Mouse (Mus musculus) testis, adult 2 months (tissue): ENCODE results near the gene Nr1d1. TPM values are rescaled to one million over a fixed set of nuclear protein-coding genes. Genes with fewer than 3 reads are reported as not detected.

Experiments used
- H3K27ac ChIP-seq: fragments of 200-500 bp; 2 replicates; pipeline ENCODE4 v1.5.1; 2012; ENCODE audit warnings: low read depth, low read length; ENCODE audit not compliant: control insufficient read depth, insufficient read depth
- H3K27me3 ChIP-seq: fragments of 200-500 bp; 2 replicates; pipeline ENCODE4 v1.6.1; 2012; ENCODE audit warnings: mild to moderate bottlenecking, low read length, moderate library complexity; ENCODE audit not compliant: control insufficient read depth, insufficient read depth
- H3K36me3 ChIP-seq: fragments of 200-500 bp; 2 replicates; pipeline ENCODE4 v1.6.1; 2012; ENCODE audit warnings: mild to moderate bottlenecking, low read length; ENCODE audit not compliant: control insufficient read depth, insufficient read depth
- H3K4me1 ChIP-seq: fragments of 200-500 bp; 2 replicates; pipeline ENCODE4 v1.6.1; 2012; ENCODE audit warnings: low read length; ENCODE audit not compliant: control insufficient read depth, insufficient read depth
- H3K4me3 ChIP-seq: fragments of 200-500 bp; 2 replicates; pipeline ENCODE4 v1.5.1; 2012; ENCODE audit warnings: low read depth, mild to moderate bottlenecking, low read length, moderate library complexity, mixed read lengths; ENCODE audit not compliant: control insufficient read depth
- CTCF ChIP-seq: fragments of 200-500 bp; IDR thresholded peaks from 2 replicates; pipeline ENCODE4 v1.5.1; 2012; ENCODE audit warnings: low read depth, mild to moderate bottlenecking, inconsistent platforms, low read length, moderate library complexity; ENCODE audit not compliant: control insufficient read depth, insufficient read depth, insufficient replicate concordance
- POLR2A ChIP-seq: fragments of 200-500 bp; IDR thresholded peaks from 2 replicates; pipeline ENCODE4 v1.6.1; 2012; ENCODE audit warnings: low read depth, mild to moderate bottlenecking, inconsistent platforms, low read length, moderate library complexity; ENCODE audit not compliant: control insufficient read depth
- polyA plus RNA-seq: library from polyadenylated mRNA; depleted of rRNA; stranded (reverse); fragments of >200 nt; gene quantifications from 2 replicates; pipeline ENCODE4 v1.2.3, GENCODE M21; 2012

The Nr1d1 gene
- polyA plus RNA-seq, 1 experiment = 34.7 TPM

DNA sequence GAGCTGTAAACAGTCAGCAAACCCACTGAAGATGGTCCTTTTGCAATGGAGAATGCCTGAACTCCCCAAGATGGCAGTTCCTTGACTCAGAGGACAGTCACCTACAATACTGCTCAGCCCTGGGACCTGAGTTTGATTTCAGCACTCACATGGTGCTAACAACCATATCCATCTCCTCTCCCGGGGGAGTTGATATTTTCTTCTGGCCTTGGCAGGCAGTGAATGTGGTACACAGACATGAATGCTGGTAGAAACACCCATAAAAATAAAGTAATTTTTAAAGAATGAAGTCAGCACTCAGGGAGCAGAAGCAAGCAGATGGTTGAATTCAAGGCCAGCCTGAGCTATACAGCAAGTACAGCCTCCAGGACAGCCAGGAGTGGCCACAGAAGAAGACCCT, 39.0 kb downstream of the Nr1d1 start:
- TF ChIP-seq CTCF (no peak), POLR2A (no peak)

DNA sequence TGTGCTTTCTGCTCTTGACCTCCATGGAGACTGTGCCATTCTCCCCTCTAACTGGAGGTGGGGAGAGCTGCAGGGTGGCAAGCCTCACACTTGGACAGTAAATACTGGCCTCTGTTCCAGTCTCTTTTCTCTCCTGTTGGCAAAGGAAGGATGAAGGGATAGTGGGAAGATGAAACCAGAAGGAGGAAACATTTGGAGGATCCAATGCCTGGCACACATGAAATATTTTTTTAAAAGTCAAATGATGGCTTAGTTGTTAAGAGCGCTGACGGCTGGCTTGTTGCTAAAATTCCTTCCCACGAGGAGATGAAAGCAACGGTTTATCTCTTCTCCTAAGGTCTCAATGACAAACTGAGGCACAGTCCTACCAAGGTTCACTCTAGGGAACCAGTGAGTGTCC, 40.0 kb downstream of the Nr1d1 start:
- Histone ChIP-seq H3K4me3 (no peak overlapping the region), H3K36me3 (no peaks in the 10 kb centered on the region), H3K27ac (no peak overlapping the region), H3K4me1 (peaks cover 11% of the 10 kb centered on the region), H3K27me3 (no peaks in the 10 kb centered on the region)
- TF ChIP-seq POLR2A (no peak), CTCF (no peak)

More for the DNA sequence above, 39.0 kb downstream of the Nr1d1 start:
- Histone ChIP-seq H3K27me3 (no peaks in the 10 kb centered on the region; the same call in 1 of the 2 replicates), H3K36me3 (no peaks in the 10 kb centered on the region), H3K4me3 (no peak overlapping the region), H3K27ac (no peak overlapping the region), H3K4me1 (peaks cover 20% of the 10 kb centered on the region)

- peaks cover 4% of the 10 kb centered on the region for H3K4me1 ChIP-seq
- no peaks in the 10 kb centered on the region for H3K36me3 ChIP-seq
- no peak overlapping the region for H3K27ac ChIP-seq
- H3K4me3 ChIP-seq = no peak overlapping the region
- no peaks in the 10 kb centered on the region for H3K27me3 ChIP-seq
- no peak for TF ChIP-seq POLR2A
- peak; percentile 54; the same call in 1 of the 2 replicates for TF ChIP-seq CTCF
These were observed 41.1 kb downstream of the Nr1d1 start for GRCm38 (mm10) chr11:98734020-98734419.

GRCm38 (mm10) chr11:98731134-98731533, 44.0 kb downstream of the Nr1d1 start:
- Histone ChIP-seq H3K27ac (no peak overlapping the region), H3K27me3 (no peaks in the 10 kb centered on the region), H3K4me1 (peaks cover 4% of the 10 kb centered on the region), H3K36me3 (no peaks in the 10 kb centered on the region), H3K4me3 (no peak overlapping the region)
- no peak for TF ChIP-seq CTCF
- TF ChIP-seq POLR2A = no peak

GRCm38 (mm10) chr11:98730727-98731126, 44.4 kb downstream of the Nr1d1 start:
- H3K4me3 ChIP-seq = no peak overlapping the region
- H3K36me3 ChIP-seq = no peaks in the 10 kb centered on the region
- H3K4me1 ChIP-seq = peaks cover 4% of the 10 kb centered on the region
- no peak overlapping the region for H3K27ac ChIP-seq
- no peaks in the 10 kb centered on the region for H3K27me3 ChIP-seq
- TF ChIP-seq POLR2A (no peak), CTCF (no peak)

- peak within 1 kb of the TSS; percentile 96 for H3K4me3 ChIP-seq
- peaks cover 4% of the 10 kb centered on the region for H3K4me1 ChIP-seq
- no peaks in the 10 kb centered on the region for H3K27me3 ChIP-seq
- peak within 1 kb of the TSS; percentile 87 for H3K27ac ChIP-seq
- peaks cover 1% of the 10 kb centered on the region; the same call in 1 of the 2 replicates for H3K36me3 ChIP-seq
- no peak; the same call in 1 of the 2 replicates for TF ChIP-seq CTCF
- peak; percentile 51; the same call in 1 of the 2 replicates for TF ChIP-seq POLR2A
These were observed 46.0 kb downstream of the Nr1d1 start, which contains the start of gene Med24 for GRCm38 (mm10) chr11:98729119-98729588. Gene Med24 (minus strand): TSS chr11:98729435.

DNA sequence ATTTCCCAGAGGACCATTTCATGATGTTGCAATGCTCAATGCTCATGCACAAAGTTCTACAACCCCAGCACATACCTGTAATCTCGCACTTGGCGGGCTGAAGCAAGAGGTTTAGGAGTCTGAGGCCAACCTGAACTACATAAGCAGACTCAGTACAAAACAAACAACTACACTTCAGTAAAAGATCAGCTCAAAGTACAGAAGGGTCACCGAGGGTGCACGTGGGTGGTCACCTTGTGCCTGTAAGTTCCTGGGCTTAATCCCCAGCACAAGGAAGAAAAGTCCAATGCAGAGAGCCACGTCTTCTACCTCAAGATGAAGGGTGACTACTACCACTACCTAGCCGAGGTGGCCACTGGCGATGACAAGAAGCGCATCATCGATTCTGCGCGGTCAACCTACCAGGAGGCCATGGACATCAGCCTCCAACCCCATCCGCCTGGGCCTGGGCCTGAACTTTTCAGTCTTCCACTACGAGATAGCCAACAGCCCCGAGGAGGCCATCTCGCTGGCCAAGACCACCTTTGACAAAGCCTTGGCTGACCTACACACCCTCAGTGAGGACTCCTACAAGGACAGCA, 49.1 kb downstream of the Nr1d1 start:
- Histone ChIP-seq H3K27ac (no peak overlapping the region), H3K36me3 (peaks cover 1% of the 10 kb centered on the region; the same call in 1 of the 2 replicates), H3K4me1 (peaks cover 4% of the 10 kb centered on the region), H3K27me3 (no peaks in the 10 kb centered on the region), H3K4me3 (peak overlapping the region; percentile 1)
- TF ChIP-seq CTCF (no peak), POLR2A (no peak)
